Mouse (Mus musculus) midbrain, embryonic 12.5 days (tissue): ENCODE results near the gene Rnf113a2. TPM values are rescaled to one million over a fixed set of nuclear protein-coding genes. Genes with fewer than 3 reads are reported as not detected.
A peak's percentile ranks its signal among the peaks of the same experiment; 100 is the strongest.

ENCODE experiments used
- ATAC-seq: fragments of 200-750 bp; cut with Nextera tagmentation; 2 replicates; pipeline ENCODE4 v1.8.0; 2017; ENCODE audit warnings: low read depth, moderate TSS enrichment, moderate library complexity; ENCODE audit not compliant: low FRiP score
- H3K27ac ChIP-seq: fragments of 300-500 bp; sonication (generic); replicated peaks from 2 replicates; pipeline ENCODE4 v1.5.1; 2016; ENCODE audit warnings: mild to moderate bottlenecking
- H3K27me3 ChIP-seq: fragments of 300-500 bp; sonication (generic); 2 replicates; pipeline ENCODE4 v1.6.1; 2016; ENCODE audit warnings: mild to moderate bottlenecking
- H3K36me3 ChIP-seq: fragments of 300-500 bp; sonication (generic); 2 replicates; pipeline ENCODE4 v1.6.1; 2016
- H3K4me1 ChIP-seq: fragments of 300-500 bp; sonication (generic); 2 replicates; pipeline ENCODE4 v1.6.1; 2016
- H3K4me2 ChIP-seq: fragments of 300-500 bp; sonication (generic); replicated peaks from 2 replicates; pipeline ENCODE4 v1.6.1; 2016; ENCODE audit warnings: mild to moderate bottlenecking, moderate library complexity
- H3K4me3 ChIP-seq: fragments of 300-500 bp; sonication (generic); 2 replicates; pipeline ENCODE4 v1.5.1; 2016; ENCODE audit warnings: mild to moderate bottlenecking
- H3K9ac ChIP-seq: fragments of 300-500 bp; sonication (generic); replicated peaks from 2 replicates; pipeline ENCODE4 v1.6.1; 2016; ENCODE audit warnings: mild to moderate bottlenecking, moderate library complexity
- H3K9me3 ChIP-seq: fragments of 300-500 bp; sonication (generic); 2 replicates; pipeline ENCODE4 v1.6.1; 2016; ENCODE audit warnings: mild to moderate bottlenecking
- WGBS: fragments of 180-500 bp; shearing (Covaris S2); methylation state at CpG from one replicate; pipeline ENCODE4 v1.1.7; 2016; 5-methylcytosine and 5-hydroxymethylcytosine counted together
- polyA plus RNA-seq: library from polyadenylated mRNA; unstranded; fragments of >200 nt; fragmentation: Nextera tagmentation; extraction: Ambion mirVana; gene quantifications from 2 replicates; pipeline ENCODE4 v1.2.1, GENCODE M21; 2016

Gene Rnf113a2
- polyA plus RNA-seq, 1 experiment from 2014 or later = 28.7 TPM

GRCm38 (mm10) chr12:84451801-84452200 lies 34.8 kb downstream of the Rnf113a2 start:
- no peaks in the 10 kb centered on the region for H3K9me3 ChIP-seq
- no peak for ATAC-seq
- H3K27ac ChIP-seq = 0 out of 2 replicates have a peak overlapping the region, but pooled peaks have one; percentile 61
- H3K36me3 ChIP-seq = no peaks in the 10 kb centered on the region
- peak overlapping the region; percentile 87 for H3K4me2 ChIP-seq
- peak overlapping the region; percentile 76 for H3K4me3 ChIP-seq
- no peaks in the 10 kb centered on the region for H3K27me3 ChIP-seq
- H3K9ac ChIP-seq = peak overlapping the region; percentile 74
- 3% methylated on average over 11 of the region's 11 CpGs for WGBS
- H3K4me1 ChIP-seq = peaks cover 16% of the 10 kb centered on the region

DNA sequence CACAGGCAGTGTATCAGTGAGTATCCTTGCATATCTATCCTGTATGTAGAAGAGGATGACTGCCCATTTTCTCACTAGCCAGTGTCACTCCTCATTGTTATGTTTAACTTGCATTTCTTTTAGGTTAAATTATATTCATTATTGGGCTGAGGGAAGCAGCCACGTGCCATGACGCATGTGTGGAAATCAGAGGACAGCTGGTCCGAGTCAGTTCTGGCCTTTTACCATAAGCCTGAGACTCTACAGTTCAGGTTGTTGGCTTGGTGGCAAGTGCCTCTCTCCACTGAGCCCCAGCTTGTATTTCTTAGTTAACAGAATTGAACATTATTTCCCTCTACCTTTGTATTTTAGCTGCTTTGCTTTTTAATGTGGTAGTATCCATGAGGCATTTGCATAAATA lies 39.9 kb downstream of the Rnf113a2 start:
- ATAC-seq = no peak
- H3K9me3 ChIP-seq = no peaks in the 10 kb centered on the region
- no peaks in the 10 kb centered on the region for H3K27me3 ChIP-seq
- H3K36me3 ChIP-seq = peaks cover 29% of the 10 kb centered on the region
- no peak overlapping the region for H3K9ac ChIP-seq
- no peak overlapping the region for H3K4me3 ChIP-seq
- H3K4me1 ChIP-seq = peaks cover 7% of the 10 kb centered on the region
- H3K4me2 ChIP-seq = no peak overlapping the region
- 95% methylated on average over 3 of the region's 3 CpGs for WGBS
- no peak overlapping the region for H3K27ac ChIP-seq

GRCm38 (mm10) chr12:84459845-84460244 lies 42.8 kb downstream of the Rnf113a2 start:
- Histone ChIP-seq H3K36me3 (peaks cover 46% of the 10 kb centered on the region), H3K4me3 (no peak overlapping the region), H3K9ac (no peak overlapping the region; the same call in 1 of the 2 replicates), H3K4me2 (no peak overlapping the region), H3K27me3 (no peaks in the 10 kb centered on the region), H3K4me1 (no peaks in the 10 kb centered on the region), H3K9me3 (no peaks in the 10 kb centered on the region), H3K27ac (no peak overlapping the region)
- ATAC-seq = no peak
- WGBS = 53% methylated on average over 1 of the region's 1 CpGs

- Histone ChIP-seq H3K36me3 (peaks cover 46% of the 10 kb centered on the region), H3K9ac (no peak overlapping the region), H3K4me2 (no peak overlapping the region), H3K27me3 (no peaks in the 10 kb centered on the region), H3K27ac (no peak overlapping the region), H3K9me3 (no peaks in the 10 kb centered on the region), H3K4me1 (no peaks in the 10 kb centered on the region), H3K4me3 (no peak overlapping the region)
- no peak for ATAC-seq
- WGBS = 92% methylated on average over 5 of the region's 5 CpGs
These were observed 44.4 kb downstream of the Rnf113a2 start for GRCm38 (mm10) chr12:84461416-84461815.

DNA sequence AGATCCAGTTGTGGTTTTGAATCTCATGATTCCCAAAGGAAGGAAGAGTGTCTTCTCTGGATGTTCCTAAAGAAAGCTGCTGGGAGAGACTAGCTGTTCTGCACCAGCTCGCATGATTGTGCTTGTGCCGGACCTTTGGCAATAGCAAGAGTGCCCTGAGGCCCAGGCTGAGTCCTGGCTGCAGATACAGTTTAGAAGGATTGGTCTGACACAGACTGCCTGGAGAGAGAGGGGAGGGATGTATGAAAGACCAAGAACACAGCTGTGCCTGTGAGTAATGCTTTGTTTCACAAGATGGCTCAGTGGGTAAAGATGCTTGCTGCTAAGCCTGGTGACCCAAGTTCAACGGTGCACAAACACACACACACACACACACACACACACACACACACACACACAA lies 45.9 kb downstream of the Rnf113a2 start:
- 84% methylated on average over 3 of the region's 3 CpGs for WGBS
- Histone ChIP-seq H3K9ac (no peak overlapping the region), H3K9me3 (no peaks in the 10 kb centered on the region), H3K36me3 (peaks cover 36% of the 10 kb centered on the region), H3K4me2 (no peak overlapping the region), H3K27me3 (no peaks in the 10 kb centered on the region), H3K4me1 (no peaks in the 10 kb centered on the region), H3K4me3 (no peak overlapping the region), H3K27ac (no peak overlapping the region)
- no peak for ATAC-seq

Other genes with a start within 250 kb of the Rnf113a2 start
- 6.5 and 6.6 TPM in 2 replicates for gene Elmsan1, start 198.3 kb upstream of the Rnf113a2 start, polyA plus RNA-seq
- 15.2 and 18.1 TPM in 2 replicates for gene Ptgr2, start 132.0 kb upstream of the Rnf113a2 start, polyA plus RNA-seq
- 117 TPM in 2 replicates for gene Zfp410, start 100.3 kb upstream of the Rnf113a2 start, polyA plus RNA-seq
- gene Coq6, start 55.5 kb upstream of the Rnf113a2 start, polyA plus RNA-seq = 37.2 and 46.5 TPM in 2 replicates
- 12.3 and 14.2 TPM in 2 replicates for gene Fam161b, start 55.4 kb upstream of the Rnf113a2 start, polyA plus RNA-seq
- 9.6 and 10.3 TPM in 2 replicates for gene Entpd5, start 8.2 kb upstream of the Rnf113a2 start, polyA plus RNA-seq
- gene Bbof1, start 8.1 kb upstream of the Rnf113a2 start, polyA plus RNA-seq = 2.6 and 2.7 TPM in 2 replicates
- gene Aldh6a1, start 33.8 kb downstream of the Rnf113a2 start, polyA plus RNA-seq = 25.9 and 27.3 TPM in 2 replicates
- 36.0 and 37.0 TPM in 2 replicates for gene Lin52, start 34.2 kb downstream of the Rnf113a2 start, polyA plus RNA-seq
- gene Vsx2, start 152.6 kb downstream of the Rnf113a2 start, polyA plus RNA-seq = 0.84 and 0.92 TPM in 2 replicates
- gene Abcd4, start 200.2 kb downstream of the Rnf113a2 start, polyA plus RNA-seq = 12.1 and 12.3 TPM in 2 replicates
- gene Vrtn, start 223.8 kb downstream of the Rnf113a2 start, polyA plus RNA-seq = not detected in 2 replicates